In the genomic region with DNA sequence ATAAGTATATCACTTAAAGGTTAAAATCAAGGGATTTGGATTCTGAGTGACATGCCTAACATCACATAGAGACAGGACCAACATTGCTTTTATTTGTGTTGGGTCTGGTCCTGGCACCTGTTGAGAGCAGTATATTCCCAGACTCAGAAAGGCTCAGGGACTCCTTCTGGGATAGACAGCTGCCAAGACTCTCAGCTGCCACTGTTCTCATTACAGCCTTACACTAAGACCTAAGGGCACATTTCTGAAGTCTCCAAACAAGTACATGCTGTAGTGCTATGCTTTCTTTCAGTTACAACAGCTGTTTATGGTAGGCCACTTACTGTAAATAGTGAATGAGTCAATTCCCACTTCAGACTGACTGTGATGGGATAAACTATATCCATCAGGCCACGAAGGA, we compare ENCODE assay signal across 13 mouse cellular contexts.
"Had no signal": no experiment of that assay in that cellular context is flagged by ENCODE, and none has a peak within 500 bp of the region (broad histone marks: within the 10 kb centered on the region; RNA-seq: fewer than 3 reads in every experiment).

No protein-coding gene starts in this region.

- H3K27me3 ChIP-seq: liver, embryonic 13.5 days; midbrain, embryonic 13.5 days; neural tube, embryonic 15.5 days had no signal

- H3K9me3 ChIP-seq: liver, embryonic 13.5 days; midbrain, embryonic 13.5 days; neural tube, embryonic 15.5 days had no signal

- H3K4me2 ChIP-seq: liver, embryonic 13.5 days; midbrain, embryonic 13.5 days; neural tube, embryonic 15.5 days had no signal

- ATAC-seq: liver, postnatal 0 days; midbrain, embryonic 13.5 days had no signal

- DNase-seq: kidney, adult 18-20 months; kidney, postnatal 10 days; kidney, postnatal 4 days; liver; liver, embryonic 13.5 days; liver, postnatal 0 days; lung, postnatal 36 days; right cerebral cortex, postnatal 4 days; spleen, adult 18-20 months; thymus, postnatal 36 days had no signal

- H3K4me3 ChIP-seq: layer of hippocampus, adult 2 months; liver, embryonic 13.5 days; midbrain, embryonic 13.5 days; neural tube, embryonic 15.5 days had no signal

- H3K36me3 ChIP-seq: liver, embryonic 13.5 days; midbrain, embryonic 13.5 days; neural tube, embryonic 15.5 days had no signal

- H3K27ac ChIP-seq: layer of hippocampus, adult 2 months; liver, embryonic 13.5 days; midbrain, embryonic 13.5 days; neural tube, embryonic 15.5 days had no signal

- H3K4me1 ChIP-seq: liver, embryonic 13.5 days; midbrain, embryonic 13.5 days; neural tube, embryonic 15.5 days had no signal

- H3K9ac ChIP-seq: liver, embryonic 13.5 days; liver, postnatal 0 days; midbrain, embryonic 13.5 days; neural tube, embryonic 15.5 days had no signal
